ENCODE assay signal across 9 mouse cellular contexts in genomic region chr13:74854338-74855047, GRCm38 (mm10). TPM values are rescaled to one million over a fixed set of nuclear protein-coding genes. Genes with fewer than 3 reads are reported as not detected.
DNase-seq lines count a peak whose midpoint lies in the region; ATAC-seq and TF ChIP-seq lines count a peak whose summit lies in the region.
"Had no signal": no experiment of that assay in that cellular context is flagged by ENCODE, and none has a peak within 500 bp of the region (broad histone marks: within the 10 kb centered on the region; RNA-seq: fewer than 3 reads in every experiment).

No protein-coding gene starts in this region.

- H3K4me2 ChIP-seq in hindbrain, embryonic 15.5 days = no peak overlapping the region

- DNase-seq in Muller cell, postnatal 12 days (ENCODE audit: inconsistent ontology term) = peak; percentile 66
- DNase-seq in cerebellum, adult 2 months = peak; percentile 38 to 47
- DNase-seq in frontal cortex, adult 2 months (ENCODE audit: extremely low spot score in 1 of 2, low spot score in 1 of 2) = peak; percentile 63 to 82
- peak; percentile 29 to 59 for DNase-seq in layer of hippocampus, postnatal 25 days (ENCODE audit: extremely low spot score in 1 of 2, low spot score in 1 of 2)
- peak; percentile 90 for DNase-seq in lung, postnatal 36 days
- peak; percentile 77 for DNase-seq in retina, postnatal 1 day
- DNase-seq in thymus, postnatal 36 days = peak; percentile 71 to 73

- H3K27me3 ChIP-seq in cerebellum, adult 2 months (ENCODE audit: control insufficient read depth, insufficient read depth, low read length) = no peaks in the 10 kb centered on the region
- no peaks in the 10 kb centered on the region for H3K27me3 ChIP-seq in hindbrain, embryonic 15.5 days
- H3K27me3 ChIP-seq: megakaryocyte, embryonic 14.5 days had no signal

- no peak overlapping the region for H3K27ac ChIP-seq in cerebellum, adult 2 months (ENCODE audit: insufficient read depth, low read length)
- H3K27ac ChIP-seq in hindbrain, embryonic 15.5 days (replicated peaks) = no peak overlapping the region

- peak; percentile 86 for ATAC-seq in hindbrain, embryonic 15.5 days (ENCODE audit: low FRiP score, low read depth)

- no peak overlapping the region for H3K4me3 ChIP-seq in cerebellum, adult 2 months (replicated peaks; ENCODE audit: insufficient read depth, low read depth, low read length)
- H3K4me3 ChIP-seq in hindbrain, embryonic 15.5 days = no peak overlapping the region
- H3K4me3 ChIP-seq: megakaryocyte, embryonic 14.5 days had no signal

- H3K36me3 ChIP-seq in hindbrain, embryonic 15.5 days = no peaks in the 10 kb centered on the region

- H3K4me1 ChIP-seq in cerebellum, adult 2 months (ENCODE audit: control insufficient read depth, insufficient read depth, low read length) = no peaks in the 10 kb centered on the region
- H3K4me1 ChIP-seq in hindbrain, embryonic 15.5 days (replicated peaks) = no peaks in the 10 kb centered on the region

- H3K9ac ChIP-seq in hindbrain, embryonic 15.5 days = no peak overlapping the region

- no peak for TF ChIP-seq POLR2A in cerebellum, adult 2 months (IDR thresholded peaks at IDR 0.05; ENCODE audit: borderline replicate concordance, insufficient read depth, low read length)

- H3K9me3 ChIP-seq in hindbrain, embryonic 15.5 days = no peaks in the 10 kb centered on the region
- H3K9me3 ChIP-seq: megakaryocyte, embryonic 14.5 days had no signal

- peak; percentile 44; the same call in 1 of the 2 replicates for TF ChIP-seq CTCF in cerebellum, adult 2 months (IDR thresholded peaks at IDR 0.05; ENCODE audit: borderline replicate concordance, insufficient read depth, low read depth, low read length)

- WGBS in cerebellum, adult 2 months = 4% methylated on average over 3 of the region's 3 CpGs
- 2% methylated on average over 3 of the region's 3 CpGs for WGBS in hindbrain, embryonic 15.5 days

RNA-seq across cellular contexts. Expression of gene Cast, which starts 45.9 kb away (rescaled TPM):
- polyA plus RNA-seq in cerebellum, adult 2 months (2012; rRNA removed) = 12.0 and 13.0 TPM in 2 replicates
- polyA plus RNA-seq in frontal cortex, adult 2 months (2012; rRNA removed) = 7.6 and 9.4 TPM in 2 replicates
- polyA plus RNA-seq in hindbrain, embryonic 15.5 days (2015; fragmentation: Nextera tagmentation; extraction: Ambion mirVana) = 8.7 and 8.9 TPM in 2 replicates
- total RNA-seq in layer of hippocampus, postnatal 25 days (2021) = 1 to 10 TPM; 4.6 to 5.8 TPM
